Mouse (Mus musculus): Measurements from ENCODE around the gene Ambra1. TPM values are rescaled to one million over a fixed set of nuclear protein-coding genes. Genes with fewer than 3 reads are reported as not detected.

Ambra1 gene
- polyA plus RNA-seq, 1 experiment from 2014 or later, result 16.8 TPM

DNA sequence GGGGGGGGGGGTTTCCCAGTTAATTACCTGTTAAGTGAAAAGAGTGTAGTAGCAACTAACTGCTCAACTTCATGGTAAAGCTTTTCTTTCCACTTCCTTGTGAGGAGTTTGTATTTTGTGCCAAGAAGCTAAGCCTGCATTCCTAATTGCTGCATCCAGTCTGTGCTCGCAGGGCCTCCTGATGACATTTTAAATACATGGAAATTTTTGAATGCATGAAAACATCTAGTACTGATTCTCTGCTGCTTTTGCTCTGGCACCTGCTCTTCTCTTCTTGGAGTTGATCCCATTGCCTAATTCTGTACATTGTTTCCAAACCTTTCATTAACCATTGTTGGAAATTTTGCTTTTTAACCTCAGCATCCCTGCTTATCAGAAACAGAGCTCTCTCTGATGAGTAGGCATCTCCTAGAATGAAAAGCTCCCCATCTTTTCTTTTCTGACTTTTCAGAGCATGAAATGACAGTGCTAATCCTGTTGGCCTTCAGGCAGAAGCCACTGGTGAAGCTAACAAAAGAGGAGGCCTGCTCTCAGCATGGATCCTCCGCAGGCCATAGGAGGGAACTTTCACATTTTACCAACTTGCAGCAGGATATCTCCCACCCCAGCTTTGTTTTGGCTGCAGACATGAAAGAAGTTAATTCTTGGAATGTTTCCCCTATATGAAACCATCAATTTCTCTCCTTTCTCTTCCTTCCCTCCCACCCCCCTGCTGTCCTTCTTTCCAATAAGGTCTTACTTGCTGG is 122.7 kb downstream of the Ambra1 start:
- Histone ChIP-seq H3K9ac (replicated peaks; ENCODE audit: low read length) (no peak overlapping the region), H3K4me2 (ENCODE audit: low read depth, low read length) (no peak overlapping the region), H3K27me3 (ENCODE audit: control insufficient read depth, insufficient read depth, low read length) (no peaks in the 10 kb centered on the region), H3K4me1 (ENCODE audit: control insufficient read depth, insufficient read depth, low read length) (no peaks in the 10 kb centered on the region), H3K9me3 (replicated peaks; ENCODE audit: control insufficient read depth, low read length) (no peaks in the 10 kb centered on the region), H3K27ac (replicated peaks; ENCODE audit: low read depth, low read length) (no peak overlapping the region), H3K36me3 (replicated peaks; ENCODE audit: control insufficient read depth, insufficient read depth, low read depth, low read length) (no peaks in the 10 kb centered on the region), H3K4me3 (ENCODE audit: low read depth, low read length) (no peak overlapping the region)
- DNase-seq (ENCODE audit: low spot score) (no peak), ATAC-seq (replicated peaks; ENCODE audit: insufficient number of reproducible peaks, low FRiP score, low TSS enrichment, low read depth) (no peak)
- WGBS, result 31% methylated on average over 2 of the region's 2 CpGs

DNA sequence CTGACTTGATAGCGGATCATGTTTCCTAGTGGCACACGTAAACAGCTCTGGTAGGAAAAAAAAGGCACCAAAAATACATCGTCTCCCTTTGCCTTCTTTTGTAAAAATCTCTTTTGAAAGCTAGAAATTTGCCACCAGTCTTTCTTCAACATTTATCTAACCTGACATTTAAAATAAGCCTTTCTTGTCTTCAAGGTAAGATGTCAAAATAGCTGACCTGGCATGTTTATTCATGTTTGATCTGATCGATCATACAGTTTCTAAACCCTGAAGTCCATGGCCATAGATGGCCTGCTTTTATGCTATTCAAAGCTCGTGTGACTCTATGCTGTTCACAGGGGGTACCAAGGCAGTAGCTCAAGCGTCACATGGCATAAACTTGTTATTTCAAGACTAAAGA is 124.6 kb downstream of the Ambra1 start:
- H3K27ac ChIP-seq (replicated peaks; ENCODE audit: low read depth, low read length), result no peak overlapping the region
- H3K4me2 ChIP-seq (ENCODE audit: low read depth, low read length), result no peak overlapping the region
- no peak overlapping the region for H3K4me3 ChIP-seq (ENCODE audit: low read depth, low read length)
- H3K9me3 ChIP-seq (replicated peaks; ENCODE audit: control insufficient read depth, low read length), result no peaks in the 10 kb centered on the region
- WGBS, result 79% methylated on average over 6 of the region's 6 CpGs
- no peaks in the 10 kb centered on the region for H3K36me3 ChIP-seq (replicated peaks; ENCODE audit: control insufficient read depth, insufficient read depth, low read depth, low read length)
- DNase-seq (ENCODE audit: low spot score) (no peak), ATAC-seq (replicated peaks; ENCODE audit: insufficient number of reproducible peaks, low FRiP score, low TSS enrichment, low read depth) (no peak)
- no peak overlapping the region for H3K9ac ChIP-seq (replicated peaks; ENCODE audit: low read length)
- H3K27me3 ChIP-seq (ENCODE audit: control insufficient read depth, insufficient read depth, low read length), result no peaks in the 10 kb centered on the region
- H3K4me1 ChIP-seq (ENCODE audit: control insufficient read depth, insufficient read depth, low read length), result no peaks in the 10 kb centered on the region

DNA sequence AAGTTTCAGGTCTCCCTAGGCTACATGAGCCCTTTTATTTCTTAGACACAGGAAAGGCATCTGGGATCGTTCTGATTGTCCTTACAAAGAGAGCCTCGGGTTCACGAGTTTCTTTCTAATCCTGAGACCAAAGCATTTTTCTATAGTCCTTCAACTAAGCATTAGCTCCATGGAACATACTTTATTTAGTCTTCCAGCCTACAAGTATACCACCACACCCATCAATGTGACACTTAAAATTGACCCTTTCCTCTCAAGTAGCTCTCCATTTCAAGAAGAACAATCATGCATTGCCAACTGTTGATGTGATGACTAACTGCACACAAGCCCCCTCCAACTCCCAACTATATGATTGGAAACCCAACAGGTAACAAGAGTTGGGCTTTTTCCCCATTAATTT is 127.0 kb downstream of the Ambra1 start:
- DNase-seq (ENCODE audit: low spot score) (no peak), ATAC-seq (replicated peaks; ENCODE audit: insufficient number of reproducible peaks, low FRiP score, low TSS enrichment, low read depth) (no peak)
- H3K4me3 ChIP-seq (ENCODE audit: low read depth, low read length), result no peak overlapping the region
- H3K27me3 ChIP-seq (ENCODE audit: control insufficient read depth, insufficient read depth, low read length), result no peaks in the 10 kb centered on the region
- WGBS, result 90% methylated on average over 3 of the region's 3 CpGs
- H3K9me3 ChIP-seq (replicated peaks; ENCODE audit: control insufficient read depth, low read length), result no peaks in the 10 kb centered on the region
- H3K27ac ChIP-seq (replicated peaks; ENCODE audit: low read depth, low read length), result no peak overlapping the region
- no peak overlapping the region for H3K9ac ChIP-seq (replicated peaks; ENCODE audit: low read length)
- H3K4me1 ChIP-seq (ENCODE audit: control insufficient read depth, insufficient read depth, low read length), result no peaks in the 10 kb centered on the region
- H3K36me3 ChIP-seq (replicated peaks; ENCODE audit: control insufficient read depth, insufficient read depth, low read depth, low read length), result no peaks in the 10 kb centered on the region
- no peak overlapping the region for H3K4me2 ChIP-seq (ENCODE audit: low read depth, low read length)

DNA sequence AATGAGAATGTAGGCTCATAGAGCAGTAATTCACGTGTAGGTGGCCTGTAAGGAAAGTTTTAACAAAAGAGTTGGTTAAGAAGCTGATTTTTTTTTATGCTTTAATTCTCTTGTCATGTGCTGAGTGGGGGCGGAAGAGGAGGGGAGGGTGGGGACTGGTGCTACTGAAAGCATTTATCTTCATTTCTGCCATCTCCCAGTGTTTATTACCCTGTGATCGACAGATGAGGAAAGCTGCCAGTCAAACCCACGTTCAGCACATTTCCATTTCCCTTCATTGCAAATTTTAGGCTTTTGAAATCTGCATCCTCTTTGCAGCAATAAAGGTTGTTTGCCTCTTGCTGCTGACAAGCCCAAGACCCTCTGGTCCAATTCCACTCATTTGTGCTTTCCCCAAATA is 129.5 kb downstream of the Ambra1 start:
- H3K27ac ChIP-seq (replicated peaks; ENCODE audit: low read depth, low read length), result no peak overlapping the region
- ATAC-seq (replicated peaks; ENCODE audit: insufficient number of reproducible peaks, low FRiP score, low TSS enrichment, low read depth), result no peak

DNA sequence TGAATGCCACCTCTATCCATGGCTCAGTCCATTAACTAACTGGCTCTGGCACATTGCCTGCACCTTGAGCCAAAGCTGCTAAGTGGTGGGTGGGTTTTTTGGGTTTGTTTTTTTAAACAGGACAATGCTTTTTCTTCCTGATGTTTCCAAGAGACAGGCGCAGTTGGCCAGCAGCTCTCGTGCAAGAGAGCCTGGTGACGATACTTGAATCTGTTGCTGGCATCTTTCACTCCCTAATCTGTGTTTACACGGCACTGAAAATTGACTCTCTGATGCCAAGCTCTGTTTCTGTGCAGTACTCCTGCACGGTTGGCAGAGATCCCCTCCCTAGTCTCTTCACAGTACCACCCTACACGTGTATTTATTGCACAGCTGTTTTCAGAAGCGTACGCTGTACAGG is 140.8 kb downstream of the Ambra1 start:
- H3K9ac ChIP-seq (replicated peaks; ENCODE audit: low read length), result no peak overlapping the region
- no peaks in the 10 kb centered on the region for H3K27me3 ChIP-seq (ENCODE audit: control insufficient read depth, insufficient read depth, low read length)
- no peak overlapping the region for H3K4me3 ChIP-seq (ENCODE audit: low read depth, low read length)
- no peak overlapping the region for H3K4me2 ChIP-seq (ENCODE audit: low read depth, low read length)
- ATAC-seq (replicated peaks; ENCODE audit: insufficient number of reproducible peaks, low FRiP score, low TSS enrichment, low read depth) (no peak), DNase-seq (ENCODE audit: low spot score) (no peak)
- H3K4me1 ChIP-seq (ENCODE audit: control insufficient read depth, insufficient read depth, low read length), result no peaks in the 10 kb centered on the region
- no peaks in the 10 kb centered on the region for H3K36me3 ChIP-seq (replicated peaks; ENCODE audit: control insufficient read depth, insufficient read depth, low read depth, low read length)
- H3K27ac ChIP-seq (replicated peaks; ENCODE audit: low read depth, low read length), result no peak overlapping the region
- WGBS, result 86% methylated on average over 8 of the region's 8 CpGs
- no peaks in the 10 kb centered on the region for H3K9me3 ChIP-seq (replicated peaks; ENCODE audit: control insufficient read depth, low read length)

More for the DNA sequence above, 129.5 kb downstream of the Ambra1 start:
- Histone ChIP-seq H3K4me2 (ENCODE audit: low read depth, low read length) (no peak overlapping the region), H3K9ac (replicated peaks; ENCODE audit: low read length) (no peak overlapping the region), H3K4me3 (ENCODE audit: low read depth, low read length) (no peak overlapping the region), H3K36me3 (replicated peaks; ENCODE audit: control insufficient read depth, insufficient read depth, low read depth, low read length) (no peaks in the 10 kb centered on the region), H3K9me3 (replicated peaks; ENCODE audit: control insufficient read depth, low read length) (no peaks in the 10 kb centered on the region), H3K4me1 (ENCODE audit: control insufficient read depth, insufficient read depth, low read length) (no peaks in the 10 kb centered on the region), H3K27me3 (ENCODE audit: control insufficient read depth, insufficient read depth, low read length) (no peaks in the 10 kb centered on the region)
- no peak for DNase-seq (ENCODE audit: low spot score)
- WGBS, result 69% methylated on average over 4 of the region's 4 CpGs

DNA sequence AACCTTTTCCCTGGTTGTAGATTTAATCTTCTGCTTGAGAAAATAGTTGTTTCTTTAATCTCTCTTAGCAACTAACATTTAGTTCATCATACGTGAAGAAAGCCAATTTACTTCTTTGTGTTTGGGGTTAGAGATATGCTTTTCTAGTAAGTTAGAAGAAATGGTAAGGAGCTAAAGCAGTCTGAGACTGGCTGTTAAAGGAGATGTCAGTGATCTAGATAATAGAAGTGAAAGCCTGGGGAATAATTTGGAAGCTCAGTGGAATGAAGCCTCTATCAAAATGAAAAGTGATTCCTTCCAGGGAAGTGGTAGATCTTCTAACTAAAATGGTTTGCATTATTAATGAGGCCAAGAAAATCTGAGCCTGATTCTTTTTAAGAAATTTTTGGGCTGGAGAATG is 141.3 kb downstream of the Ambra1 start:
- Histone ChIP-seq H3K4me2 (ENCODE audit: low read depth, low read length) (no peak overlapping the region), H3K27ac (replicated peaks; ENCODE audit: low read depth, low read length) (no peak overlapping the region), H3K36me3 (replicated peaks; ENCODE audit: control insufficient read depth, insufficient read depth, low read depth, low read length) (no peaks in the 10 kb centered on the region), H3K9ac (replicated peaks; ENCODE audit: low read length) (no peak overlapping the region), H3K9me3 (replicated peaks; ENCODE audit: control insufficient read depth, low read length) (no peaks in the 10 kb centered on the region), H3K4me1 (ENCODE audit: control insufficient read depth, insufficient read depth, low read length) (no peaks in the 10 kb centered on the region), H3K4me3 (ENCODE audit: low read depth, low read length) (no peak overlapping the region), H3K27me3 (ENCODE audit: control insufficient read depth, insufficient read depth, low read length) (no peaks in the 10 kb centered on the region)
- 92% methylated on average over 1 of the region's 1 CpGs for WGBS
- DNase-seq (ENCODE audit: low spot score), result no peak
- no peak for ATAC-seq (replicated peaks; ENCODE audit: insufficient number of reproducible peaks, low FRiP score, low TSS enrichment, low read depth)

DNA sequence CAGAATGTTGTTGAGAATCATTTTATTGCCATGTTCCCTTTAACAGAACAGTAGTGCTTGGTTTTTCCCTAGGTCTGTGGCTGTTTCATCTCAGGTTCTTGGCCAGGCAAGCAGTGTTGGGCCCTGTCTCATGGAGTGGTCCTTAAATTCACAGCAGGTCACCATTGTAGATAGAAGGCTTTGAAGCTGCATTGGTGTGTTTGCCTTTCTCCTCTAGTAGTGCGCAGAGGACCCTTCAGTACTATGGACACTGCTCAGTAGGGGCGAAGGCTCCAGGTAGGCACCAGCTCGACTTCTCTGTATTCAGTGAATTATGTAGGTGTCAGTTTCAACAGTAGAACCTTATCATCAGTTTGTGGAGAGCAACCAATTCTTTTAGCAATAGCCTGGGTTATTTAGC is 142.7 kb downstream of the Ambra1 start:
- H3K4me3 ChIP-seq (ENCODE audit: low read depth, low read length), result no peak overlapping the region
- no peaks in the 10 kb centered on the region for H3K9me3 ChIP-seq (replicated peaks; ENCODE audit: control insufficient read depth, low read length)
- WGBS, result 95% methylated on average over 3 of the region's 3 CpGs
- no peaks in the 10 kb centered on the region for H3K36me3 ChIP-seq (replicated peaks; ENCODE audit: control insufficient read depth, insufficient read depth, low read depth, low read length)
- H3K27me3 ChIP-seq (ENCODE audit: control insufficient read depth, insufficient read depth, low read length), result no peaks in the 10 kb centered on the region
- H3K9ac ChIP-seq (replicated peaks; ENCODE audit: low read length), result no peak overlapping the region
- no peaks in the 10 kb centered on the region for H3K4me1 ChIP-seq (ENCODE audit: control insufficient read depth, insufficient read depth, low read length)
- H3K27ac ChIP-seq (replicated peaks; ENCODE audit: low read depth, low read length), result no peak overlapping the region
- DNase-seq (ENCODE audit: low spot score) (no peak), ATAC-seq (replicated peaks; ENCODE audit: insufficient number of reproducible peaks, low FRiP score, low TSS enrichment, low read depth) (no peak)
- no peak overlapping the region for H3K4me2 ChIP-seq (ENCODE audit: low read depth, low read length)

DNA sequence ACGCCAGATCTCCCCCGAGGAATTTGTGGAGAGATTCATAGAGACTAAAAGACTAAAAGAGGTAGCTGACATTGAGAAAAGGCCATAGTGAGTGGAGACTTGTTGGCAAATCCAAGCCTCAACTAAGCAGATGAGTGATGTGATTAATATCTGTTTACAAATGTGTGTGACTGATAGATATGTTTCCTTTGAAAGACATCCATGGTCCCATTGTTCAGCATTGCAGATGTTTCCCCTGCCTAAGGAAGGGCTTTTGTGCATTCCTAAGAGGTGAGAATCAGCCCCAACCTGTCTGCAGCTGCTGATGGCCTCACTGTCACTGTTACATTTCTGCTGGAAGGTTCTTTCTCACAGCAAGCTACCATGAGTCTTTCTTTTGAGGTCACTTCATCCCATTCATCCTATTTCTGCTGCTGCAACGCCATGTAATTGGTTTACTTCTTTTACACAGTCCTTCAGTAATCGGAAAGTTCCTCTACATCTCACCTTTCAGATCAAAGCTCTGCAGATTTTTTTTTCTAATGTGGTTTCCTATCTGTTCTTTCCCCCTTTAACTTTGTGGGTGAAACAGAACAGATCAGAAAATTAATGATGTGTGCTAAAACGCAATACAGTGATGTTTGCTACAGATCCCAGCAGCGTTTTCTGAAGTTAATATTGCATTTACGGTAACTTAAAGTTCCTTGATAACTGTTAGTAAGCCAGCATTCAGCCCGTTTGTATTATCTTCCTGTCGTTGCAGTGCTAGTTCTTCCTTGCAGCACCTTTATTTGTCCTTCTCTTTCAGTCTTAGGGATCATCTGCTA is 146.3 kb downstream of the Ambra1 start:
- Histone ChIP-seq H3K9me3 (replicated peaks; ENCODE audit: control insufficient read depth, low read length) (no peaks in the 10 kb centered on the region), H3K4me3 (ENCODE audit: low read depth, low read length) (no peak overlapping the region), H3K4me2 (ENCODE audit: low read depth, low read length) (no peak overlapping the region), H3K36me3 (replicated peaks; ENCODE audit: control insufficient read depth, insufficient read depth, low read depth, low read length) (no peaks in the 10 kb centered on the region), H3K27me3 (ENCODE audit: control insufficient read depth, insufficient read depth, low read length) (no peaks in the 10 kb centered on the region), H3K4me1 (ENCODE audit: control insufficient read depth, insufficient read depth, low read length) (no peaks in the 10 kb centered on the region), H3K9ac (replicated peaks; ENCODE audit: low read length) (no peak overlapping the region), H3K27ac (replicated peaks; ENCODE audit: low read depth, low read length) (no peak overlapping the region)
- ATAC-seq (replicated peaks; ENCODE audit: insufficient number of reproducible peaks, low FRiP score, low TSS enrichment, low read depth), result no peak
- WGBS, result 91% methylated on average over 9 of the region's 9 CpGs
- DNase-seq (ENCODE audit: low spot score), result no peak

Measured in embryonic facial prominence, embryonic 11.5 days (tissue).